Mouse (Mus musculus): ENCODE results near the gene Decr2. TPM values are rescaled to one million over a fixed set of nuclear protein-coding genes. Genes with fewer than 3 reads are reported as not detected.

Decr2 gene
- polyA plus RNA-seq, 1 experiment from 2014 or later: 34.3 TPM

- no peaks in the 10 kb centered on the region for H3K9me3 ChIP-seq (replicated peaks; ENCODE audit: control insufficient read depth, low read length)
- H3K4me2 ChIP-seq: no peak overlapping the region
- H3K27ac ChIP-seq (ENCODE audit: low read depth, low read length): no peak overlapping the region
- WGBS (ENCODE audit: insufficient replicate concordance): 76% methylated on average over 9 of the region's 9 CpGs
- ATAC-seq (replicated peaks; ENCODE audit: insufficient number of reproducible peaks, low FRiP score, low TSS enrichment): no peak
- H3K36me3 ChIP-seq (ENCODE audit: control insufficient read depth, insufficient read depth, low read length): peaks cover 5% of the 10 kb centered on the region; the same call in 1 of the 2 replicates
- H3K4me3 ChIP-seq (ENCODE audit: low read depth, low read length): no peak overlapping the region
- no peaks in the 10 kb centered on the region for H3K4me1 ChIP-seq (ENCODE audit: control insufficient read depth, insufficient read depth, low read length)
- no peaks in the 10 kb centered on the region for H3K27me3 ChIP-seq (ENCODE audit: control insufficient read depth, insufficient read depth, low read length)
- no peak overlapping the region for H3K9ac ChIP-seq (ENCODE audit: low read depth, low read length)
These were observed 32.2 kb downstream of the Decr2 start for GRCm38 (mm10) chr17:26057787-26058567.

- 84% methylated on average over 8 of the region's 8 CpGs for WGBS (ENCODE audit: insufficient replicate concordance)
- H3K9ac ChIP-seq (ENCODE audit: low read depth, low read length): no peak overlapping the region
- no peaks in the 10 kb centered on the region for H3K4me1 ChIP-seq (ENCODE audit: control insufficient read depth, insufficient read depth, low read length)
- no peaks in the 10 kb centered on the region for H3K27me3 ChIP-seq (ENCODE audit: control insufficient read depth, insufficient read depth, low read length)
- no peak overlapping the region for H3K4me2 ChIP-seq
- H3K4me3 ChIP-seq (ENCODE audit: low read depth, low read length): no peak overlapping the region
- H3K27ac ChIP-seq (ENCODE audit: low read depth, low read length): no peak overlapping the region
- peaks cover 5% of the 10 kb centered on the region; the same call in 1 of the 2 replicates for H3K36me3 ChIP-seq (ENCODE audit: control insufficient read depth, insufficient read depth, low read length)
- ATAC-seq (replicated peaks; ENCODE audit: insufficient number of reproducible peaks, low FRiP score, low TSS enrichment): no peak
- no peaks in the 10 kb centered on the region for H3K9me3 ChIP-seq (replicated peaks; ENCODE audit: control insufficient read depth, low read length)
These were observed 32.9 kb downstream of the Decr2 start for GRCm38 (mm10) chr17:26057278-26057677.

GRCm38 (mm10) chr17:26055164-26055563 lies 35.0 kb downstream of the Decr2 start:
- Histone ChIP-seq H3K4me1 (ENCODE audit: control insufficient read depth, insufficient read depth, low read length) (no peaks in the 10 kb centered on the region), H3K36me3 (ENCODE audit: control insufficient read depth, insufficient read depth, low read length) (peaks cover 5% of the 10 kb centered on the region; the same call in 1 of the 2 replicates), H3K27me3 (ENCODE audit: control insufficient read depth, insufficient read depth, low read length) (no peaks in the 10 kb centered on the region), H3K9ac (ENCODE audit: low read depth, low read length) (no peak overlapping the region), H3K27ac (ENCODE audit: low read depth, low read length) (no peak overlapping the region), H3K4me2 (no peak overlapping the region), H3K9me3 (replicated peaks; ENCODE audit: control insufficient read depth, low read length) (no peaks in the 10 kb centered on the region), H3K4me3 (ENCODE audit: low read depth, low read length) (no peak overlapping the region)
- no peak for ATAC-seq (replicated peaks; ENCODE audit: insufficient number of reproducible peaks, low FRiP score, low TSS enrichment)
- 61% methylated on average over 6 of the region's 6 CpGs for WGBS (ENCODE audit: insufficient replicate concordance)

GRCm38 (mm10) chr17:26054133-26054845 lies 35.8 kb downstream of the Decr2 start:
- no peak for ATAC-seq (replicated peaks; ENCODE audit: insufficient number of reproducible peaks, low FRiP score, low TSS enrichment)
- Histone ChIP-seq H3K36me3 (ENCODE audit: control insufficient read depth, insufficient read depth, low read length) (peaks cover 5% of the 10 kb centered on the region; the same call in 1 of the 2 replicates), H3K9ac (ENCODE audit: low read depth, low read length) (no peak overlapping the region), H3K27ac (ENCODE audit: low read depth, low read length) (no peak overlapping the region), H3K4me1 (ENCODE audit: control insufficient read depth, insufficient read depth, low read length) (no peaks in the 10 kb centered on the region), H3K9me3 (replicated peaks; ENCODE audit: control insufficient read depth, low read length) (no peaks in the 10 kb centered on the region), H3K4me2 (no peak overlapping the region), H3K4me3 (ENCODE audit: low read depth, low read length) (no peak overlapping the region), H3K27me3 (ENCODE audit: control insufficient read depth, insufficient read depth, low read length) (no peaks in the 10 kb centered on the region)
- WGBS (ENCODE audit: insufficient replicate concordance): 45% methylated on average over 17 of the region's 17 CpGs

- Histone ChIP-seq H3K4me1 (ENCODE audit: control insufficient read depth, insufficient read depth, low read length) (0 out of 2 replicates have a peak, but pooled peaks cover 3% of the 10 kb centered on the region), H3K9ac (ENCODE audit: low read depth, low read length) (no peak overlapping the region), H3K36me3 (ENCODE audit: control insufficient read depth, insufficient read depth, low read length) (no peaks in the 10 kb centered on the region), H3K4me3 (ENCODE audit: low read depth, low read length) (no peak overlapping the region), H3K9me3 (replicated peaks; ENCODE audit: control insufficient read depth, low read length) (no peaks in the 10 kb centered on the region), H3K4me2 (no peak overlapping the region), H3K27me3 (ENCODE audit: control insufficient read depth, insufficient read depth, low read length) (no peaks in the 10 kb centered on the region), H3K27ac (ENCODE audit: low read depth, low read length) (no peak overlapping the region)
- 73% methylated on average over 4 of the region's 4 CpGs for WGBS (ENCODE audit: insufficient replicate concordance)
- no peak for ATAC-seq (replicated peaks; ENCODE audit: insufficient number of reproducible peaks, low FRiP score, low TSS enrichment)
These were observed 37.4 kb downstream of the Decr2 start for GRCm38 (mm10) chr17:26052706-26053105.

GRCm38 (mm10) chr17:26052074-26052473 lies 38.1 kb downstream of the Decr2 start:
- ATAC-seq (replicated peaks; ENCODE audit: insufficient number of reproducible peaks, low FRiP score, low TSS enrichment): no peak
- no peak overlapping the region for H3K4me2 ChIP-seq
- no peak overlapping the region for H3K27ac ChIP-seq (ENCODE audit: low read depth, low read length)
- 0 out of 2 replicates have a peak, but pooled peaks cover 3% of the 10 kb centered on the region for H3K4me1 ChIP-seq (ENCODE audit: control insufficient read depth, insufficient read depth, low read length)
- no peak overlapping the region for H3K4me3 ChIP-seq (ENCODE audit: low read depth, low read length)
- H3K9me3 ChIP-seq (replicated peaks; ENCODE audit: control insufficient read depth, low read length): no peaks in the 10 kb centered on the region
- H3K27me3 ChIP-seq (ENCODE audit: control insufficient read depth, insufficient read depth, low read length): no peaks in the 10 kb centered on the region
- no peak overlapping the region for H3K9ac ChIP-seq (ENCODE audit: low read depth, low read length)
- WGBS (ENCODE audit: insufficient replicate concordance): 87% methylated on average over 4 of the region's 4 CpGs
- no peaks in the 10 kb centered on the region for H3K36me3 ChIP-seq (ENCODE audit: control insufficient read depth, insufficient read depth, low read length)

GRCm38 (mm10) chr17:26048118-26048517 lies 42.0 kb downstream of the Decr2 start:
- H3K9ac ChIP-seq (ENCODE audit: low read depth, low read length): 0 out of 2 replicates have a peak overlapping the region, but pooled peaks have one; percentile 12
- no peaks in the 10 kb centered on the region for H3K27me3 ChIP-seq (ENCODE audit: control insufficient read depth, insufficient read depth, low read length)
- WGBS (ENCODE audit: insufficient replicate concordance): 52% methylated on average over 8 of the region's 8 CpGs

GRCm38 (mm10) chr17:26046253-26046997 lies 43.7 kb downstream of the Decr2 start:
- no peaks in the 10 kb centered on the region for H3K9me3 ChIP-seq (replicated peaks; ENCODE audit: control insufficient read depth, low read length)
- no peak for ATAC-seq (replicated peaks; ENCODE audit: insufficient number of reproducible peaks, low FRiP score, low TSS enrichment)
- no peak overlapping the region for H3K9ac ChIP-seq (ENCODE audit: low read depth, low read length)
- no peaks in the 10 kb centered on the region for H3K36me3 ChIP-seq (ENCODE audit: control insufficient read depth, insufficient read depth, low read length)
- H3K27ac ChIP-seq (ENCODE audit: low read depth, low read length): no peak overlapping the region
- no peak overlapping the region for H3K4me3 ChIP-seq (ENCODE audit: low read depth, low read length)
- WGBS (ENCODE audit: insufficient replicate concordance): 43% methylated on average over 10 of the region's 10 CpGs
- no peak overlapping the region for H3K4me2 ChIP-seq
- H3K4me1 ChIP-seq (ENCODE audit: control insufficient read depth, insufficient read depth, low read length): peaks cover 21% of the 10 kb centered on the region
- H3K27me3 ChIP-seq (ENCODE audit: control insufficient read depth, insufficient read depth, low read length): no peaks in the 10 kb centered on the region

More at GRCm38 (mm10) chr17:26048118-26048517, 42.0 kb downstream of the Decr2 start:
- Histone ChIP-seq H3K4me1 (ENCODE audit: control insufficient read depth, insufficient read depth, low read length) (peaks cover 14% of the 10 kb centered on the region), H3K9me3 (replicated peaks; ENCODE audit: control insufficient read depth, low read length) (no peaks in the 10 kb centered on the region), H3K4me3 (ENCODE audit: low read depth, low read length) (no peak overlapping the region), H3K27ac (ENCODE audit: low read depth, low read length) (0 out of 2 replicates have a peak overlapping the region, but pooled peaks have one; percentile 25), H3K36me3 (ENCODE audit: control insufficient read depth, insufficient read depth, low read length) (no peaks in the 10 kb centered on the region), H3K4me2 (no peak overlapping the region)
- no peak for ATAC-seq (replicated peaks; ENCODE audit: insufficient number of reproducible peaks, low FRiP score, low TSS enrichment)

Measured in heart, embryonic 11.5 days (tissue).